Mouse (Mus musculus) frontal cortex, postnatal 10 days (tissue): ENCODE data around the gene Mpzl2.

Source experiments
- DNase-seq, 2 experiments: peaks; one replicate each; pipeline ENCODE4 v3.0.0; 2022; ENCODE audit warnings: low spot score in 2 of 2, mixed read lengths in 1 of 2

The Mpzl2 gene

DNA sequence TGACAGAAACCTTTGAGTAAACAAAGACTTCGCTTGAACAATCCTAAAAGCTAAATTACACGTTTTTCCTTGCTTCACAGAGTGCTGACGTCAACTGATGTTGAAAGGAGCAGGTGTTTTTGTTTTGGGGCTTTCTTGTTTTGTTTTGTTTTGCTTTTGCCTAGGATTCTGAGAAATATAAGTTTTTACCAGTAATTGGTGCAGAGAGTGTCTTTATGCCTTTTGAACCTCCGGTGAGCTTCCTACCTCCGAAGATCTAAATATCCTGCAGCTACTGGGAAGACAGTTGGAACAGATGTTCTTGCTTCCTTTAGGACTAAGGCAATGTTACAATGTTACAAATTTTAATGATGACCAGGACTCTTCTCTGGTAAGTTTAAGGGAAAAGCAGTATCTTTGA, at the start of gene Mpzl2:
Gene Mpzl2 (plus strand): TSS at position 301 of the 400 bp plus-strand sequence.
- no peak for DNase-seq

DNA sequence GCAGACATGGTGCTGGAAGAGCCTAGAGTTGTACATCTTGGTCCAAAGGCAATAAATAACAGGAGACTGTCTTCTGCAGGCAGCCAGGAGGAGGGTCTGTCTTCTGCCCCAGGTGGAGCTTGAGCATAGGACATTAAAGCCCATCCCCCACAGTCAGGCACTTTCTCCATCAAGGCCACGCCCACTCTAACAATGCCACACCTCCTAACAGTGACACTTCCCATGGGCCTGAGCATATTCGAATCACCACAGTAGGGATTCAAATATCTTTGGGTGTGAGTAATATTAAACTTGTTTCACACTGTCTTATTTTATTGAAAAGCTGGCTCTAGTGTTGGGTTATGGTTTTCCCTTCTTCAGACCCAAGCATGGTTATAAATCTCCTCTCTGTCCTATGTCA, 47.8 kb upstream of the Mpzl2 start:
- DNase-seq: no peak

DNA sequence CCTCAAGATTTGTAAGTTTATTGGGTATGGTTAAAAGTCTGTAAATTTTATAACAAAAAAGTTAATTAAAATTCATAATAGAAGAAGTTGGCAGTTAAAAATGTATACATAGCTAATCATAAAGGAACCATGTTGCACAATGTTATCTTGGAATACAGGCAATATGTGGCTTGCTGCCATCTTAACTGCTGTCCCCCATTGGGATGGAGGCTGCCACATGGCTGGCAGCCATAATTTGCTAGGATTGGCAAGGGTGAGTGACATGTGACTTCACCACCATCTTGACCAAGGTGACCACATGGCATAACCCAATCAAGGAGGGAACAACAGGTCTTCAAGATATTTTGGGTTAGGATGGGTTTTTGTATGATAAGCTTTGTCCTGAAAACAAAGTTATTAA, 47.3 kb upstream of the Mpzl2 start:
- DNase-seq: no peak

DNA sequence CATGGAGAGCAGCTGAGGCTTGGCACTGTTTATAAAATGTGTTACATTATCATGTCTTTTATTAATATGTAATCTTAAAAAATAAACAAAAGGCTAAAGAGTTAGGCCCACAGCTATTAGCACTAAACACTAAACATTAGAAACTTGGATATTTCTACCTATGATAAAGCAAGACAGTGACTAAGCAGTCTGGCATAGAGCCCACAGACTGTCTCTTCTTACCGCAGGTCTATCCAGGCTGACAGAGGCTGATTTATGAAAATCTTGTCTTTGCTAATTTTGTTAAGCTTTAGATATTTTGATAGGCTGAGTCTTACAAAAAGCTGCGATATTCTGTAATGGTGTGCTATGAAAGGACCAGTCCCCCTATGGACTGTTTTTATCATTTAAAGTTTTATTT, 46.3 kb upstream of the Mpzl2 start:
- DNase-seq: no peak

DNA sequence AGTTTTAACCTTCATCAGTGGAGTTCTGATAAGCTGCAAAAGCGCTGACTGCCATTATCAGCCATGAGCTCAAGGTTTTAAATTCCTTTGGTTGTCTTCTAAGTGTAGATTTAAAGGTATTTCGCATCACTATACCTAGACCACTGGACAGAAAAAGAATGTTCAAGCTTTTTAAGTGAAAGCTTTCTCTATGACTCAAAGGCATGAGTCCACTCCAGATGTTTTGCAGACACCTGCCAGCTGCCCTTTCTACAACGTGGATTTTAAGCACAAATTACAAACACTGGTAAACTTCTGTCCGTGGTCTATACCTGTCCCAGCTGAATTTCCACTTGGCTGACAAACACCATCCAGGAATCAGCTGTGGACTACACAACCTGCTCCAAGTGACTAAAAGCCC, 44.6 kb upstream of the Mpzl2 start:
- no peak for DNase-seq

DNA sequence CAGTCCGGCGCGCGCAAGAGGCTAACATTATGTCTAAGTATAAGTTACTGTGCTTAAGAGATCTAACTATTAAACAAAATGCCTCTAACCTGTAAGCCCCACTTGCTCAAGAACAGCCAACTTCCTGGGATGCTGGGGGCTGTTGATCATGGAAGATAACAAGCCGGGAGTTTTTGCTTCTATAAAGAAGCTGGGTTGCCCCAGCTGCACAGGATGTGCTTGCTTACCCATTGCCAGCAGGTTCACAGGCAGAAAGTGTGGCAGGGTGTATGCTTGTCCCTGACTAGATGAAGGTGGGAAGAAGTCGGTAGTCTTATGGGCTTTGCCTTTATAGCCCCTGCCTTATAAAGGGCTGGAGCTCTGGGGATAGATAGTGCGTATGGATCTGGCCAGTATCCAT, 43.0 kb upstream of the Mpzl2 start:
- no peak for DNase-seq

- DNase-seq: no peak
Measured at GRCm38 (mm10) chr9:44998138-44998537, 41.5 kb upstream of the Mpzl2 start.

DNA sequence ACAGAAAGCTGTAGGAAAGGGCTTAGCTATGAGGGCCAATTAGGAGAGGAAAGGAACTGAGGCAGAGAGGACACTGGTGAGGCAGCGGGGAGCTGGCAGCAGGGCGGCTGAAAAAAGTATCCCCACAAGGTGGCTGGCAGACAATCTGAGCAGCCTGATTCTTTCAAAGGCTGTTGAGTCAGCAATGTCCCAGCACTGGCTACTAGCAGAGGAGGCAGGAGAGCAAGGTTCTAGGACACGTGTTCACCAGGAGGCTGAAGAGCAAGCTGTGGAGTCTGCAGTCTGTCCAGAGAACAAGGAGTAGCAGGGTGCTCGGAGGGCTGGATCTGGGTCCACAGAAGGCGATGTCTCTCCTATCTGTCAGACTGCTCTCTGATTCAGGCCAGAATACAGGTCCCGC, 40.4 kb upstream of the Mpzl2 start:
- no peak for DNase-seq

DNA sequence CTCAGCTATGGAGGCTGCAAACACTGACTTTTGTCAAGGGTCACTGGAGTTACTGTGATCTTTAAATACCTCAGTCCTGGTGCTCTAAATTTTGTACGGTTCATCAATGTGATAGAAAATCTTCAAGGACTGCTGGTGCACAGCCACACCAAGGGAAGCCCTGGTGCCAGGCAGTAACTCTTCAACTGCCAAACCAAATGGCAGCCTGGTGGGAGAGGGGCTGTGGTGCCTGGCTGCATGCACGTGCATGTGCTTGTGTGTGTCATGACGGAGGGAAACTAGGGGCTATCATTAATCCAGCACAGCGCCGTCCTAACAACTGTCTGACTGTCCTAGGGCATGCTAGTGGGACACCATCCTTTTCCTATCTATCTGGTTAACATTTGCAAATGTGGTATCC, 39.8 kb upstream of the Mpzl2 start:
- DNase-seq: no peak

GRCm38 (mm10) chr9:45000249-45000648, 39.4 kb upstream of the Mpzl2 start:
- DNase-seq: no peak

- DNase-seq: no peak
Measured at GRCm38 (mm10) chr9:45007404-45007803, 32.2 kb upstream of the Mpzl2 start.

- DNase-seq: no peak
Measured at GRCm38 (mm10) chr9:45008342-45008741, 31.3 kb upstream of the Mpzl2 start.

- no peak for DNase-seq
Measured at GRCm38 (mm10) chr9:45009180-45010078, 30.2 kb upstream of the Mpzl2 start, which contains the start of gene Cd3e. TSS of gene Cd3e (minus strand) at chr9:45009627.

- no peak for DNase-seq
Measured at GRCm38 (mm10) chr9:45010461-45010860, 29.1 kb upstream of the Mpzl2 start.

- DNase-seq: no peak
Measured at GRCm38 (mm10) chr9:45011291-45011690, 28.3 kb upstream of the Mpzl2 start.

DNA sequence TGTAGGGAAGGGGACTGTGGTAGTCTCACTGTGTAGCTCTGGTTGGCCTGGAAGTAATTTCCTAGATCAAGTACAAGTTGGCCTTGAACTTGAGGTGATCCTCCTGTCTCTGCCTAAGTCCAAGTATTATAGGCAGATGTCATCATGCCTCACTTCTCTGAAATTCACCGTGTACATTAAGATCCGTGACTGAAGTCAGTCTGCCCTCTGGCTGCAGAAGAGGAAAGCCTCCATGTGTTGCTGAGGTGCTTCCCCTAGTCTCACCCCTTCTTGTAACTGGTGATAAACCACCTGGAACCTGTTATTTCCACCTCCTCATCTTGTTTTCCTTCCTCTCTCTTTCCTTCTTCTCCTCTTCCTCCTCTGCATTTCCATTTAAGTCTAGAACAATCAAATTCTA, 24.7 kb upstream of the Mpzl2 start:
- DNase-seq: no peak

DNA sequence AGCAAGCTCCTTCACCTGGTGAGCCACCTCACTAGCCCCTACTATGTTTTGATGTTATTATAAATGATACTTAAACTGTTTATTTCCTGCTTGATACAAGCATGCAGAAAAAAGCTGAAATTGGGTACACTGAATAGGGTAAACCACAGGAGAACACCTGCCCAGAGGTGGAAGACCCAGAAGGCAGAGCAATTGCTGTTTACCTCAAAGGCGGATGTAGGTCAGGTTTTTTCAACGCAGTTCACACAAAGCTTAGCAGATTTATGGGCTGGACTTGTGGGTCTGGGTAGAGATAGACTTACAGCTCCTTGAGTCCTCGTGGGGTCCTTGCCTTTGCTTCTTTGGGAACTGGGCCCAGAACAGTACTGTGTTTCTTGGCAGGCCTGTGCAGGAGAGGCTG, 23.8 kb upstream of the Mpzl2 start:
- DNase-seq: no peak

DNA sequence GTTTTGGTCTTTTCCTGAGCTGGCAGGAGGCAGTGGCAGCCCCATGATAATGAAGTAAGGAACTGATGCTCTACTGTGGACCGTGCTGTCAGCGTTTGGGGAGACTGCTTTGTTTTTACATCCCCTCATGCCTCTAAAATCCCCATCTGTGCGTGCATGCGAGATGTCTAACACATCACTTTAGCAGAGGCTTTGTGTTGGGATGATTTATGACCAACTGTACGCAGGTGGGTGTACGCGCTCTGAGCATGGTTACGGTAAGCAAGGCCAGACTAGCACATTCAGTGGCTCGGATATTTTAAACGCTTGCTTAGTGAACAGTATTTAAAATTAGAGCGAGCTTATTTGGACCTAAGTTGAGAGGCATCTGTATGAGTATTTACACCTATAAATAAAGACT, 21.6 kb upstream of the Mpzl2 start:
- DNase-seq: peak; percentile 14 to 20

- peak in 1 of 2 experiments; percentile 40 for DNase-seq
Measured at GRCm38 (mm10) chr9:45022800-45023199, 16.8 kb upstream of the Mpzl2 start.

DNA sequence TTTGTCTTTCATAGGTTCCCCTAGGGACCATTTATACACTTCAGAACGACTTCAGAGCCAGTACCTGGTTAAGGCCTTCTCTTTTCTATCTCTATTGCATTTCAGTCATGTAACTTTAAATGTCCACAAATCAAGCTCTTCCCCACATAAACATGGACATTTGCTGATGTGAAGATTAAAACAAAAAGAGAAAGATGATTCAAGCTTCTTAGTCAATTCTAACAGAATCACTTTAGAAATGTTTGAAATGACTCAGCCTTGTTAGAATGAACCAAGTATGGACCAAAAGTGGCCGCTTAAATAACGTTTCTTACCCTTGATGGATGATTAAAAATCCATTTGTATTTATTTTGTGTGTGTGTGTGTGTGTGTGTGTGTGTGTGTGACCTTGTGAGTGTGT, 16.0 kb upstream of the Mpzl2 start:
- no peak for DNase-seq

DNA sequence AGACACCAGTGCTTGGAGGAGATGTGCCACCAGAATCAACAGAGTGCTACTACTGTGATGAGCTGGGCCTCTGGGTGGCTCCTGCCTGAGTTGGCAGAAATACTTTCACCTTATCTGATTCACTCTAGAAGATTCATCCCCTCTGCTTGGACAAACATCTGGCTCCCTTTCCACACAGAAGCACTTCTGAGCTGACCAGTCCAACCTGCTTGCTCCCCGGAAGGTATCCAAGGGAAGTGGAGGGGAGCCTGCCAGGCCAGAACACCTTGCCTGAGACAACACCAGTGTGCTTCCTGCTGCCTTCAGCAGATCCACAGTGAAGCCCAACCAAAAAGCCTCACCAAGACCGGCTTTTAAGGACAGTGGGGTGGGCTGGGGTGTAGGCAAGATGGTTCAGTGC, 15.4 kb upstream of the Mpzl2 start:
- no peak for DNase-seq

- DNase-seq: no peak
Measured at GRCm38 (mm10) chr9:45027376-45027775, 12.2 kb upstream of the Mpzl2 start.

GRCm38 (mm10) chr9:45030341-45030740, 9.3 kb upstream of the Mpzl2 start:
- no peak for DNase-seq

- no peak for DNase-seq
Measured at GRCm38 (mm10) chr9:45032261-45032660, 7.3 kb upstream of the Mpzl2 start.
